Mouse (Mus musculus): ENCODE measurements at regions not wholly inside any gene's neighbourhood (a gene's known extent, or its start where the extent isn't known, plus 50 kb on each side); places are given as distances from the start of the nearest gene placed in this dataset.

DNA sequence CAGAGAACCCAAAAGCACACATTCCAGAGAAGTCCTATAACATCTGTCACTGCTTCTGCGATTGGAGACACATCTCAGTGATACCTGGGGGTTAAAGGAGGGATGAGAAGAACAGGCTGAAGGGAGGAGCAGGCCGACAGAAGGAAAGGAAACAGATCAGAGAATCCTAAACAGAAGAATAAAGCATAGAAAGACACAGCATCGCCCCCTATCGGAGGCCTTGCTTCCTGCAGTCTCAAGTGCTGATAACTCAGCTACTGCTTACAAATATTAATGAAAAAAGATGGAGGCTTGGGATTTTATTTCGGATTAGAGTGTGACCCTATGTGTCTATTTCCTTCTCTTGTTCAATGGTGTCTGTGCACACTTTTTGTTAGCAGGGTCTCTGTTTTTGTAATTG is 255.6 kb upstream of the Gm5148 start:
- TF ChIP-seq POLR2A (IDR thresholded peaks at IDR 0.05; ENCODE audit: borderline replicate concordance, extremely low read depth, low read depth, low read length) (no peak), CTCF (IDR thresholded peaks at IDR 0.05; ENCODE audit: insufficient read depth, low read length) (0 out of 2 replicates have a peak, but pooled peaks have one; percentile 16)
- DNase-seq = no peak
- Histone ChIP-seq H3K4me1 (ENCODE audit: control insufficient read depth, insufficient read depth, low read length) (peaks cover 10% of the 10 kb centered on the region), H3K4me3 (replicated peaks; ENCODE audit: extremely low read depth, low read depth, low read length) (no peak overlapping the region)
- 66% methylated on average over 5 of the region's 5 CpGs for WGBS

DNA sequence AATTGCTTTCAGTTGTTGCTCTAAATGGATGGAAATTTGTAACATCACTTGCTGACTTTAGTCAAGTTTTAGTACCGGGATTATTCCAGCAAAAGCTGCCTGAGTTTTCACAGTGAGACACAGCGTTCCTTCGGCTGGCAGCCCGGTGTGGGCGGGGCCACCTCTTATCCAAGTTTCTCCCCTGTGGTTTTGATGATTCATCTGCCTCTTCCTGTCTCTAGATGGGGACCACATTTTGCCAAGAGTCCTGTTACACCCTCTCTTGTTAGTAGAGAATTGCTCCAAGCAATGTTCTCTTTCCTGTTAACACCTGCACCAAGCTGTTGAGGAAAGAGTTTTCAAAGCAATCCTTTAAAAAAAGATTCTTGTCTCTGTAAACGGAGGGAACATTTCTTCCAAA is 254.2 kb upstream of the Gm5148 start:
- DNase-seq = peak; percentile 59
- Histone ChIP-seq H3K4me3 (replicated peaks; ENCODE audit: extremely low read depth, low read depth, low read length) (no peak overlapping the region), H3K4me1 (ENCODE audit: control insufficient read depth, insufficient read depth, low read length) (peaks cover 12% of the 10 kb centered on the region)
- WGBS = 2% methylated on average over 6 of the region's 6 CpGs
- TF ChIP-seq CTCF (IDR thresholded peaks at IDR 0.05; ENCODE audit: insufficient read depth, low read length) (no peak), POLR2A (IDR thresholded peaks at IDR 0.05; ENCODE audit: borderline replicate concordance, extremely low read depth, low read depth, low read length) (no peak)

DNA sequence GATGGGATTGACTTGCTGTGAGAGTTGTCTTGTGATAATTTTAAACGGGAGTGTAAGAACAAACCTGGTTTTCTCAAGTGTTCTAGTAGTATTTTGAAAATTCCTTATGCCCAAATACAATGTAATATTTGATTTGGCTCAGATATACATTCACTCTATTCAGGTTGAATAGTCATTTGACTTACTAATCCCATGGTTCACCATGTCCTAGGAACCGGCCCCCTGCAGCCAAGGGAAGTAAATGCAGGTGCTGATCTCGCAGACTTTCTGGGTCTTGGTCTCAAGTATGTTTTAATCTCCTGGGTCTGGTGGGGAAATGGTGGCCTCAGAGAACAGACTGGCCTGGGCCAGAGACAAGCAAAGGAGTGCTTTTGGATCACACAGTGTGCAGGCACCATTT is 253.2 kb upstream of the Gm5148 start:
- H3K4me1 ChIP-seq (ENCODE audit: control insufficient read depth, insufficient read depth, low read length) = peaks cover 12% of the 10 kb centered on the region
- WGBS = 70% methylated on average over 3 of the region's 3 CpGs
- DNase-seq = peak; percentile 11
- H3K4me3 ChIP-seq (replicated peaks; ENCODE audit: extremely low read depth, low read depth, low read length) = no peak overlapping the region
- TF ChIP-seq POLR2A (IDR thresholded peaks at IDR 0.05; ENCODE audit: borderline replicate concordance, extremely low read depth, low read depth, low read length) (no peak), CTCF (IDR thresholded peaks at IDR 0.05; ENCODE audit: insufficient read depth, low read length) (no peak)

DNA sequence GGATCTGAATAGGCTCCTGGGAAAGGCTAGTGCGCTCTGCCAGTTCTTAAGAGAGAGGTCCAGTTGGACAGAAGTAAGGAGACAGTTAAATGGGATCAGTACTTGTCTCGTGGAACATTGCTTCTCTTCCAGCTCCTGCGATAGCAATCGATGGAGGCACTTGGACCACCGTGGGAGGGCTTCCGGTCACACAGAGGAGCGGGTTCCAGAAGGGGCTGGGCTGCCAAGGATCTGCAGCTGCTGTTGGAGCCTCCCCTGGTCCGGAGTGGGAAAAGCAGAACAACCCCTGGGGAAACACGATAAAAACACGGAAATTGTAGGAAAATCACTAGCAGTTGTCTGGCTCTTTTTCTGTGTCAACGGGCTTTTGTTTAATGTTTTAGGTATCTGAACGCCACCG is 252.3 kb upstream of the Gm5148 start:
- DNase-seq = peak; percentile 55
- no peak overlapping the region for H3K4me3 ChIP-seq (replicated peaks; ENCODE audit: extremely low read depth, low read depth, low read length)
- WGBS = 19% methylated on average over 13 of the region's 13 CpGs
- TF ChIP-seq POLR2A (IDR thresholded peaks at IDR 0.05; ENCODE audit: borderline replicate concordance, extremely low read depth, low read depth, low read length) (no peak), CTCF (IDR thresholded peaks at IDR 0.05; ENCODE audit: insufficient read depth, low read length) (no peak)
- H3K4me1 ChIP-seq (ENCODE audit: control insufficient read depth, insufficient read depth, low read length) = peaks cover 12% of the 10 kb centered on the region

DNA sequence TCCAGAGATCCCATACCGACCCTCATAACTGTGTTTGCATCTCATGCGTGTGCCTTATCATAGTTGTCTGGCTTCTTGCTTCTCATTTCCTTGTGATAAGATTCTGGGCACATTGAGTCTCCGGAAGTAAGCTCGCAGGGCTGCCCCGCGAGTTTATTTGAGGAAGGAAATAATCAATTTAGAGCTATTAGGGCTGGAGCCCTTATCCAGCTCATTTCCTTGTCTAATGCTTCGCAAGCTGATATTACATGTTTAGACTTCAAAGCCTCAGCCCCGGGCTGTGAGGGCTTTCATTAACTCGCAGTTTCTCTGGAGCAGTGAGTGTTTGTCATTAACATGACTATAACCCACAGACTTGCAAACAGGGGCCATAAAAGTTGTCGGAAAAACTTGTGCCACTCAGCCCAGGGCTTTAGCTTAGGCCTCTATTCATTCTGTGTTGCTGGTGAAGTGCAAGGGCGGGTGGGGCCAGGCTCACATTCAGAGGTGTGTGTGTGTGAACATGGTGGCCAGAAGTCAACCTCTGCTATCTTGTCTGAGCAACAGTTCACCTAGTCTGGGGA is 251.0 kb upstream of the Gm5148 start:
- peak; percentile 18 for DNase-seq
- 31% methylated on average over 11 of the region's 11 CpGs for WGBS
- H3K4me1 ChIP-seq (ENCODE audit: control insufficient read depth, insufficient read depth, low read length) = peaks cover 12% of the 10 kb centered on the region
- TF ChIP-seq CTCF (IDR thresholded peaks at IDR 0.05; ENCODE audit: insufficient read depth, low read length) (no peak), POLR2A (IDR thresholded peaks at IDR 0.05; ENCODE audit: borderline replicate concordance, extremely low read depth, low read depth, low read length) (no peak)
- no peak overlapping the region for H3K4me3 ChIP-seq (replicated peaks; ENCODE audit: extremely low read depth, low read depth, low read length)

DNA sequence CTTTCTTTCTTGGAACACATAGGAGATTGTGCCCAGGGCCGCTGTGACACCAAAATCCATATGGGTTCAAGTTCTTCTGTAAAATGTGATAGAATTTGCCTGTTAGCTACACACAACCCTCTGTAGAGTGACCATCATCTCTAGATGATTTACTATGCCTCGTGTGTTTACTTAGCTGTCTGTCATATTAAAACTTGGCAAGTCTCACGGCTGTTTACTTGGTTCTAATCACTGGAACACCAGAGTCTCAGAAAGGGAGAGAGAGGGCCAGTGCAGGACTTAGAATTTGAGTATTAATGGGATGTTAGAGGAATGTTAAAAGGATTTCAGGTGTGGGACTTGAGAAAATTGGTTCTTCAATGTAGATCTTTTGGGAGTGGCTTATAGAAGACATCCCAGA is 248.6 kb upstream of the Gm5148 start:
- 49% methylated on average over 3 of the region's 3 CpGs for WGBS
- Histone ChIP-seq H3K4me3 (replicated peaks; ENCODE audit: extremely low read depth, low read depth, low read length) (no peak overlapping the region), H3K4me1 (ENCODE audit: control insufficient read depth, insufficient read depth, low read length) (peaks cover 7% of the 10 kb centered on the region; the same call in 1 of the 2 replicates)
- DNase-seq = no peak
- TF ChIP-seq POLR2A (IDR thresholded peaks at IDR 0.05; ENCODE audit: borderline replicate concordance, extremely low read depth, low read depth, low read length) (no peak), CTCF (IDR thresholded peaks at IDR 0.05; ENCODE audit: insufficient read depth, low read length) (no peak)

DNA sequence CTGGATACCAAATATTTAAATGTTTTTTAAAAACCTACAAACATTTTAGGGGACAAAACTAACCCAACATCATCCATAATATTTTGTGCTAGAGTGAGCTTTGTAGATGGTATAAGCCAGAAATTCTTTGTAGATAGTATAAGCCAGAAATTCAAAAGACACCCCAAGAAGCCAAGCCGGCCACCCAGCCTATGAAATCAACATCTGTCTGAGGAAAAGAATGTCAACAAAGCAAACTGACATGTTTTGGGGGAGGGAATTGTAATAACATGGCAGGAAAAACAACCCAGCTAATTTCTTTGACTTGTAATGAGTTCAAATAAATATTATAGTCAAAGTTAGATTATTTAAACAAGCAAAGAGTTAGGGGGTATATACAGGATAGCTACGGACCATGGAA is 246.9 kb upstream of the Gm5148 start:
- H3K4me1 ChIP-seq (ENCODE audit: control insufficient read depth, insufficient read depth, low read length) = peaks cover 5% of the 10 kb centered on the region; the same call in 1 of the 2 replicates
- no peak for DNase-seq
- no peak overlapping the region for H3K4me3 ChIP-seq (replicated peaks; ENCODE audit: extremely low read depth, low read depth, low read length)
- 67% methylated on average over 2 of the region's 2 CpGs for WGBS
- no peak for TF ChIP-seq CTCF (IDR thresholded peaks at IDR 0.05; ENCODE audit: insufficient read depth, low read length)
- no peak for TF ChIP-seq POLR2A (IDR thresholded peaks at IDR 0.05; ENCODE audit: borderline replicate concordance, extremely low read depth, low read depth, low read length)

DNA sequence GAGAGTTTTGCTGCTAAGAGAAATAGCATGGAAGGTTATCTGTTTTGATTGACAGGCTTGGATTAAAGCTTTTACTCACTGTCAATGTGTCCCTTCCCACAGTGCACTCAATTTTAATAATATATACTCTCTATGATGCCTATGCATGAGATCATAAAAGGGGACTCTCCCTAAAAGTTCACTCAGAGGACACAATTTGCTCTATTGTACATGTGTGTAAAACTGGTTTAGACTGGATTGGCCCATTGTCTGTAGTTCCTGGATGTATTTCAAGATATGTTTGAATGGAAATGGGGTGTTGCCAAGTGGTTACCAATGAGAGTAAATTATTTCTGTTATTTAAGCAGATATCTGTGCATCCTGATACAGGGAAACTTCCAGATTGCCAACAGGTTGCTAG is 244.4 kb upstream of the Gm5148 start:
- TF ChIP-seq POLR2A (IDR thresholded peaks at IDR 0.05; ENCODE audit: borderline replicate concordance, extremely low read depth, low read depth, low read length) = no peak
- no peak overlapping the region for H3K4me3 ChIP-seq (replicated peaks; ENCODE audit: extremely low read depth, low read depth, low read length)
- DNase-seq = no peak
- no peaks in the 10 kb centered on the region for H3K4me1 ChIP-seq (ENCODE audit: control insufficient read depth, insufficient read depth, low read length)

DNA sequence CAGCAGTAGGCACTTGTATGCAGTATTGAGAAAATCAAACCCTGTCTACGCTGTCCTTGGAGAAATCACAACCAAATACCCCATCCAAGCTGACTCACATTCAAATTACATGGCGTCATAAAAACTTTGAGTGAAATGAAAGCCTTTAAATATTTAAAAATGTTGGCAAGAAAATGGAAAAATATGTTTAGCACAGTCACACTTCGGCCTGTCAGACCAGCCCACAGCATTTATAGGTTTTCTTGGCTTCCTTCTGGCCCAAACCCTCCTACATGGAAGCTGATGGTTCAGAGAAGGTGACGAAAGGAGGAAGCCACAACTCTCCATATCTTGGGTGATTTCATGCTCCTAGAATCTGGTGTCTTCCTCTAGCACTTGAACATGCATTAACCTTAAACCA is 240.9 kb upstream of the Gm5148 start:
- H3K4me3 ChIP-seq (replicated peaks; ENCODE audit: extremely low read depth, low read depth, low read length) = no peak overlapping the region
- DNase-seq = no peak
- no peak for TF ChIP-seq CTCF (IDR thresholded peaks at IDR 0.05; ENCODE audit: insufficient read depth, low read length)
- no peak for TF ChIP-seq POLR2A (IDR thresholded peaks at IDR 0.05; ENCODE audit: borderline replicate concordance, extremely low read depth, low read depth, low read length)
- 91% methylated on average over 4 of the region's 4 CpGs for WGBS
- peaks cover 3% of the 10 kb centered on the region for H3K4me1 ChIP-seq (ENCODE audit: control insufficient read depth, insufficient read depth, low read length)

DNA sequence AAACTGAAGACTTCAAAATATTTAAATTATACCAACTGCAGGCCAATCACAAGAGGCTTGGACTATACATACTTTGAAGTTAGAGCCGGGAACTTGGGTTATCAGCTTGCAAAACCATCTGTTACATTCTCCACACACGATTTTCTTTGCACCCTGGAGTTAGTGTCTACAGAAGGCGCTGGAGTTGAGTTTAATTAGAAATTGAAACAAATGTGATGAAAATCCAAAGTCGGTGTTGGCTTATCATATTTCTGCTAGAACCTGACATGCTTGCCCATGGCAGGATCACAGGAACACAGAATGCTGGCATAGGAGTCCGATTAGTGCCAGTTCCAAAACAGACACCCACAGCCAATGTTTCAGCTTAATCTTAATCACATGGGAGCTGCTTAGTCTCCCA is 239.8 kb upstream of the Gm5148 start:
- Histone ChIP-seq H3K4me1 (ENCODE audit: control insufficient read depth, insufficient read depth, low read length) (peaks cover 3% of the 10 kb centered on the region), H3K4me3 (replicated peaks; ENCODE audit: extremely low read depth, low read depth, low read length) (no peak overlapping the region)
- TF ChIP-seq CTCF (IDR thresholded peaks at IDR 0.05; ENCODE audit: insufficient read depth, low read length) (no peak), POLR2A (IDR thresholded peaks at IDR 0.05; ENCODE audit: borderline replicate concordance, extremely low read depth, low read depth, low read length) (no peak)
- DNase-seq = no peak
- 84% methylated on average over 5 of the region's 5 CpGs for WGBS

Measured in lung, adult 2 months (tissue).